Mouse (Mus musculus) liver, postnatal 0 days (tissue): Measurements from ENCODE around the gene Sox10. TPM values are rescaled to one million over a fixed set of nuclear protein-coding genes. Genes with fewer than 3 reads are reported as not detected.
A peak's percentile ranks its signal among the peaks of the same experiment; 100 is the strongest.

ENCODE experiments used
- ATAC-seq: fragments of 200-750 bp; cut with Nextera tagmentation; 2 replicates; pipeline ENCODE4 v1.8.0; 2017; ENCODE audit warnings: mild to moderate bottlenecking, moderate library complexity
- DNase-seq: peaks from one replicate; pipeline ENCODE4 v3.0.0-alpha.2; 2016
- H3K27ac ChIP-seq: fragments of 300-500 bp; sonication (generic); 2 replicates; pipeline ENCODE4 v1.5.1; 2014; ENCODE audit warnings: antibody characterized with exemption, moderate library complexity, mild to moderate bottlenecking, low read depth
- H3K27me3 ChIP-seq: fragments of 300-500 bp; sonication (generic); 2 replicates; pipeline ENCODE4 v1.6.1; 2014; ENCODE audit warnings: low read length, control low read depth, mixed read lengths; ENCODE audit not compliant: insufficient read depth
- H3K36me3 ChIP-seq: fragments of 300-500 bp; sonication (generic); replicated peaks from 2 replicates; pipeline ENCODE4 v1.6.1; 2014; ENCODE audit warnings: mild to moderate bottlenecking, control low read depth, low read length, moderate library complexity, mixed read lengths; ENCODE audit not compliant: insufficient read depth
- H3K4me1 ChIP-seq: fragments of 300-500 bp; sonication (generic); 2 replicates; pipeline ENCODE4 v1.6.1; 2014; ENCODE audit warnings: antibody characterized with exemption, mild to moderate bottlenecking, control low read depth; ENCODE audit not compliant: insufficient read depth
- H3K4me2 ChIP-seq: fragments of 300-500 bp; sonication (generic); 2 replicates; pipeline ENCODE4 v1.6.1; 2014; ENCODE audit warnings: low read depth, mild to moderate bottlenecking, low read length, moderate library complexity, mixed read lengths
- H3K4me3 ChIP-seq: fragments of 300-500 bp; sonication (generic); 2 replicates; pipeline ENCODE4 v1.5.1; 2014; ENCODE audit warnings: low read depth, low read length
- H3K9ac ChIP-seq: fragments of 300-500 bp; sonication (generic); replicated peaks from 2 replicates; pipeline ENCODE4 v1.6.1; 2014; ENCODE audit warnings: mild to moderate bottlenecking, moderate library complexity
- H3K9me3 ChIP-seq: fragments of 300-500 bp; sonication (generic); 2 replicates; pipeline ENCODE4 v1.6.1; 2016; ENCODE audit warnings: mild to moderate bottlenecking, control low read depth, low read length, mixed read lengths
- CTCF ChIP-seq: sonication (generic); IDR thresholded peaks from 2 replicates; pipeline ENCODE4 v1.5.1; 2016; ENCODE audit warnings: antibody characterized with exemption, low read depth
- EP300 ChIP-seq: IDR thresholded peaks from 2 replicates; pipeline ENCODE4 v1.6.1; 2016; ENCODE audit warnings: antibody characterized with exemption, low read depth, mild to moderate bottlenecking
- WGBS: fragments of 180-500 bp; shearing (Covaris S2); extraction: QIAGEN DNeasy Blood & Tissue Kit; methylation state at CpG from one replicate; pipeline ENCODE4 v1.1.7; 2014; ENCODE audit not compliant: insufficient replicate concordance; 5-methylcytosine and 5-hydroxymethylcytosine counted together
- polyA plus RNA-seq: library from polyadenylated mRNA; unstranded; fragments of >200 nt; fragmentation: Nextera tagmentation; extraction: Ambion mirVana; gene quantifications from 2 replicates; pipeline ENCODE4 v1.2.1, GENCODE M21; 2015

The Sox10 gene
- polyA plus RNA-seq, 1 experiment from 2014 or later = 0.07 TPM

DNA sequence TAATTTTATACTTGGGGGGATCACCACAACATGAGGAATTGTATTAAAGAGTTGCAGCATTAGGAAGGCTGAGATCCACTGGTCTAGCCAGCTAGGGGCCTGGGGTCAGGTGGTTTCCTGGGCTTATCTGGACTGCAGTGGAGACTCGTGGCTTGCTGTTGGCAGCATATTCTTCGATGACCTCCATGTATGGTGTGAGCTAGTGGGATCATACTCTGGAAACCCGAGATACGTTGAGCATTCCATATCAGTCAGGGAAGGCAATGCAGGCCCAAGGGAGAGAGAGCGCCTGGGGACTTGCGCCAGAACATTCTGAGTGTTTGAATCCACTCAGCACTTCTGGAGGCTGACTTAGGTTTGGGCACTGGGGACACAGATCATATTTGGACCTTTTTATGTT lies 41.3 kb downstream of the Sox10 start:
- Histone ChIP-seq H3K4me3 (no peak overlapping the region), H3K9ac (no peak overlapping the region), H3K36me3 (peaks cover 19% of the 10 kb centered on the region), H3K27ac (no peak overlapping the region), H3K4me2 (no peak overlapping the region), H3K4me1 (no peaks in the 10 kb centered on the region), H3K9me3 (no peaks in the 10 kb centered on the region), H3K27me3 (no peaks in the 10 kb centered on the region)
- ATAC-seq = no peak
- 74% methylated on average over 6 of the region's 6 CpGs for WGBS
- no peak for DNase-seq
- TF ChIP-seq EP300 (no peak), CTCF (no peak)

DNA sequence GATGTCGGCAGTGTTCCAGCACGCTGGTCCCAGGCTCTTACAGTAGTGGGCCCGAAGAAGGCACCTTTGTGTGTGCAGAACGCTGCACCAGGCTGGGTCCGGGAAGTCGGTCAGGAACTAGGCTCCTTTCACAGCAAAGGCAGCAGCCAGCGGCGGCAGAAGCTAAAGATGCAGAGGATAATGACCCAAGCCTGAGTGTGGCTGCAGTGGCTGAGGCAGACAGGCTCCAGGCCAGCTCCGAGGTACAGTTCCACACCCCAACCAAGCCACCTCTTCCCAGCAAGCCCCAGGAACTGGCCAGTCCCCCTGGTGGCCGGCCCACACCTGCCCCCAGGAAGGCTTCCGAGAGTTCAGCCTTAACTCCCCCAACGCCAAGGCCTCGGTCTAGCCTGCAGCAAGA lies 42.5 kb downstream of the Sox10 start:
- 80% methylated on average over 13 of the region's 13 CpGs for WGBS
- Histone ChIP-seq H3K9ac (no peak overlapping the region), H3K27me3 (no peaks in the 10 kb centered on the region), H3K36me3 (peaks cover 13% of the 10 kb centered on the region), H3K4me1 (no peaks in the 10 kb centered on the region), H3K4me3 (no peak overlapping the region), H3K4me2 (no peak overlapping the region), H3K27ac (no peak overlapping the region), H3K9me3 (no peaks in the 10 kb centered on the region)
- ATAC-seq (no peak), DNase-seq (no peak)
- TF ChIP-seq EP300 = no peak
- no peak for TF ChIP-seq CTCF

DNA sequence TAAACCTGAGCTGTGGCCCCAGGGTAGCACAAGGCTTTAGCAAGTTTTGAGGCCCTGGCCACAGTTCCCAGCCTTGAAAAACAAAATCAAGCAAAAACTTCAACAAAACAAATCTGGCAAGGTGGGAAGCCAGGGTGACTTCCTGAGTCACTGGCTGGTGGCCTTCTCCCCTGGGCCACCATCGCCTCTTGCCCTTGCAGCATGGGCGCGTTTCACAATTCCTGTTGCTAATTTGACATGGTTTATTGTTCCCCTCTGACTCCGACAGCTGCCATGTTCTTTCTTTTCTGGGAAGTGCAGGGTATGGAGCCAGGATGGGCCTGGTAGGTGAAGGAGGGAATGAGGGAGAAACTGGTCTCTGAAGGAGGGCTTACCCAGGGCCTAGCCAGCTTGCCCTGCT lies 42.9 kb downstream of the Sox10 start:
- Histone ChIP-seq H3K9ac (no peak overlapping the region), H3K27ac (no peak overlapping the region), H3K4me2 (no peak overlapping the region), H3K27me3 (no peaks in the 10 kb centered on the region), H3K36me3 (peaks cover 11% of the 10 kb centered on the region), H3K9me3 (no peaks in the 10 kb centered on the region), H3K4me3 (no peak overlapping the region), H3K4me1 (no peaks in the 10 kb centered on the region)
- DNase-seq (no peak), ATAC-seq (no peak)
- 78% methylated on average over 4 of the region's 4 CpGs for WGBS
- no peak for TF ChIP-seq EP300
- no peak for TF ChIP-seq CTCF

DNA sequence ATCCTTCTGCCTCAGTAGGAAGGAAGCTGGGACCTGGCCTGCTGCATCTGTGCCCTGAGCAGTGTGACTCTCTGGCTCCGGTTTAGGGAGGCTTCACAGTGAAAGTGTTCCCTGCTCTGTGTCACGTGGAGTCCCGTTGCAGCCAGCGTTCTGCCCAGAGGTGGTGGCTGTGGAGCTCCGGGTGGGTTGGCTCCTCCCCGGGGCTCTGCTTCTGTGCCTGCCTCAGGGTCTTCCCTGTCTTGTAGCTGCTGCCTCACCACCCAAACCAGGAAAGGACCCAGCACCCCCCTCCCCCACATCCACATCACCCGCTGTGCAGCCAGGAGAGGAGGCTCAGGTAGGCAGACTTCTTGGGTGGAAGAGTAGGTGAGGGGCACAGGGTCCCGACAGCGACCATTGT lies 45.5 kb downstream of the Sox10 start:
- Histone ChIP-seq H3K36me3 (peaks cover 11% of the 10 kb centered on the region), H3K9ac (no peak overlapping the region), H3K4me3 (no peak overlapping the region), H3K4me1 (no peaks in the 10 kb centered on the region), H3K27me3 (no peaks in the 10 kb centered on the region), H3K27ac (no peak overlapping the region), H3K9me3 (no peaks in the 10 kb centered on the region), H3K4me2 (no peak overlapping the region)
- TF ChIP-seq EP300 (no peak), CTCF (no peak)
- ATAC-seq (no peak), DNase-seq (no peak)
- WGBS = 80% methylated on average over 9 of the region's 9 CpGs

DNA sequence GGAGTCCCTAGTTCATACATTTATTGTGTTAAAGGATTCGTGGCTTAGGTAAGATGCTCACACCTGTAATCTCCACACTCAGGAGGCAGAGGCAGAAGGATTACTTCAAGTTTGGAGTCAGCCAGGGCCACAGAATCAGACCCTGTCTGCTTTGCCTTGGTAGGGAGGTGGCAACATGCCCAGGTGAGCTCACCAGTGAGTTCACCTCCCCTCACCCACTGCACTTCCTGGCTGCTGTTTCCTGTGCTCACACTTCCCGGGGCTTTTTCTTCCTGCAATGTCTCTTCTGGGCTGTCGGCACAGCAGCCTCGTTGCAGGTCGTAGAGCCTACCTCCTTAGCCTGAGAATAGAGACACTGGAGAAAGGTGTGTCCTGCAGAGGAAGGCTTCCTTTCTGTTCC lies 49.8 kb downstream of the Sox10 start:
- H3K27me3 ChIP-seq = no peaks in the 10 kb centered on the region
- WGBS = 55% methylated on average over 5 of the region's 5 CpGs
- TF ChIP-seq EP300 (no peak), CTCF (no peak)

DNA sequence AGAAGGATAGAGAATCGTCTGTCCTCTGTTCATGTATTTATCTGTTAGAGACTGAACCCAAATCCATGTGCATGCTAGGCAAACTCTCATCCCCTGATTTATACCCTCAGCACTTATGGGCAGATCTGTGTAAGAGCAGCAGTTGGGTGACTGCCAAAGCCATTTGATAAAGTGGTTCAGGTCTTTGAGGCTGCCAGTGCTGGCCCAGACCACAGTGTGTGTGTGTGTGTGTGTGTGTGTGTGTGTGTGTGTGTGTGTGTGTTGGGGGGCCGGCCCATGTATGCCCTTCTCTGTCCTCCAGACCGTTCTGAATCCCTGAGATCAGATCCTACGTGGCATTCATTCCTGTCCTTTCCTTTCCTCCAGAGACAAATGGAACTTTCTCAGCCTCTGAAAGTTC lies 53.3 kb downstream of the Sox10 start:
- DNase-seq (no peak), ATAC-seq (no peak)
- no peaks in the 10 kb centered on the region for H3K9me3 ChIP-seq
- H3K9ac ChIP-seq = no peak overlapping the region
- TF ChIP-seq CTCF (no peak), EP300 (no peak)
- H3K4me3 ChIP-seq = no peak overlapping the region
- no peak overlapping the region for H3K4me2 ChIP-seq
- WGBS = 76% methylated on average over 4 of the region's 4 CpGs
- H3K36me3 ChIP-seq = peaks cover 3% of the 10 kb centered on the region; the same call in 1 of the 2 replicates
- H3K4me1 ChIP-seq = peaks cover 23% of the 10 kb centered on the region
- H3K27me3 ChIP-seq = no peaks in the 10 kb centered on the region
- H3K27ac ChIP-seq = no peak overlapping the region

More for the DNA sequence above, 49.8 kb downstream of the Sox10 start:
- no peak overlapping the region for H3K9ac ChIP-seq
- peaks cover 9% of the 10 kb centered on the region for H3K36me3 ChIP-seq
- H3K9me3 ChIP-seq = no peaks in the 10 kb centered on the region
- no peak overlapping the region for H3K27ac ChIP-seq
- no peak overlapping the region for H3K4me3 ChIP-seq
- DNase-seq (no peak), ATAC-seq (no peak)
- peaks cover 6% of the 10 kb centered on the region for H3K4me1 ChIP-seq
- no peak overlapping the region for H3K4me2 ChIP-seq

DNA sequence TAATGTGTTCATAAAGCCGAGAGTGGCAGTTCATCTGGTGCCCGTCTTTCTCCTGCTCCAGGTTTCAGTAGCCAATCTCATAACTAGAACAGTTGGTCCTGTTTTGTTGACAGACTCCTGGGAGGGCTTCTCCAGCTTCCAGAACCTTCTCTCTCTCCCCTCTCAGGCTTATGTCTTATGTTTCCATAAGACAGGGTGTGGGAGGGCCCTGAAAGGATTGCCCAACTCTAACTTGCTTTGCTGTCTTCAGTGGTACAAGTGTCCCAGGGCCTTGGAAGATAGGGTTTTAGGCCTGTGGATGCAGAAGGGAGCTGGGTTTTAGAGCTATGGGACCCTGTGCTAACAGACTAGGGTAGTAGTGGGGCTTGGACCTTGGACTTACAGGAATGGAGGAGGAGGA lies 54.5 kb downstream of the Sox10 start:
- Histone ChIP-seq H3K9me3 (no peaks in the 10 kb centered on the region), H3K36me3 (peaks cover 1% of the 10 kb centered on the region; the same call in 1 of the 2 replicates), H3K27ac (no peak overlapping the region), H3K4me1 (peaks cover 23% of the 10 kb centered on the region), H3K4me2 (peak overlapping the region; percentile 97), H3K27me3 (no peaks in the 10 kb centered on the region), H3K9ac (0 out of 2 replicates have a peak overlapping the region, but pooled peaks have one; percentile 11), H3K4me3 (peak overlapping the region; percentile 73; the same call in 1 of the 2 replicates)
- TF ChIP-seq CTCF (no peak), EP300 (no peak)
- DNase-seq (no peak), ATAC-seq (no peak)
- 80% methylated on average over 2 of the region's 2 CpGs for WGBS
